Mouse (Mus musculus) monocyte, adult 2 months (primary cell): ENCODE data around the gene Setdb1.

Experiments
- DNase-seq, 2 experiments: peaks; one replicate each; pipeline ENCODE4 v3.0.0; 2022; ENCODE audit warnings: low spot score in 2 of 2, low read depth in 1 of 2

The Setdb1 gene

GRCm38 (mm10) chr3:95274453-95274852 lies 82.5 kb downstream of the Setdb1 start:
- DNase-seq, result no peak
